Mouse (Mus musculus) v-Abl transformed pro-B cells (cell line): ENCODE data around the gene Telo2.
"Not testable (repeated sequence)": the region's sequence is repeated elsewhere in the genome, so short reads cannot be mapped to it uniquely, and the experiment has no call there.

Experiments used
- in situ Hi-C, 2 experiments: fragments of 400-800 bp; cut with MboI; formaldehyde crosslinking; loops; one replicate each; pipeline ENCODE4 v1.15.1; 2025; ENCODE audit not compliant: unreplicated experiment in 2 of 2

Gene Telo2

DNA sequence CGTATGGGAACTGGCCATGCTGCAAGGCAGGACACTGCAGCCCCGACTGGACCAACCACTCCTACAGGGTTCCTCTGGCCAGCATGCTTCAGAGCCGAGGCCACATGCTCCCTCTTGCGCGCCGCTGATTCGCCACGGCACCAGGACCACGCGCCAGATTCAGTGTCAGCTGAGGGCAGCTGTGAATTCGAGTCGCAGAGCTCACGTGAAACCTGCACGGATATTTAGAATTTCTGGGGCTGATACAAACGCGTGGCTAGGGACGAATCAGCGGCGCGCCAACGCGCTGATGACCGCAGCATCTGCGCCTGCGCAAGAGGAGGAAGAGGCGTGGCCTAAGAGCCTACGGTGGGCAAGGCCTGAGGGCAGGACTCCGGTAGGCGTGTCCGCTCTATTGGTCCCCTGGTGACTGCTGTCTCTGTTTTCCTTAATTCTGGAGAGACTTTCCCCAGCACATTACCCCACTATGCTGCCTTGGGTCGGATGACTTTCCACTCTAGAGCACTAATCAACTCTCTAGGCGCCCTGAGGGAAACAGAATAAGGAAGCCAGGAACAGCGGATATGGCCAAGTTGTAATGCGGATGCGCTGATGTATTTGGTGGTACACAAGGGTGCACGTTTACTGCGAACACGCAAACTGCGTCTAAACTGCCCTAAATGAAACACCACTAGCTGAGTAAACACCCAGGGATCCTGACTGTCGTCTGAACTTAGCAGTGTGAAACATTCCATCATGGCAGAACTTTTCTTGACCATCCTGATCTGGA is at the start of gene Telo2:
Gene Telo2 (minus strand): TSS at position 304 of the 769 bp plus-strand sequence.
- in situ Hi-C loops: no loop called here

DNA sequence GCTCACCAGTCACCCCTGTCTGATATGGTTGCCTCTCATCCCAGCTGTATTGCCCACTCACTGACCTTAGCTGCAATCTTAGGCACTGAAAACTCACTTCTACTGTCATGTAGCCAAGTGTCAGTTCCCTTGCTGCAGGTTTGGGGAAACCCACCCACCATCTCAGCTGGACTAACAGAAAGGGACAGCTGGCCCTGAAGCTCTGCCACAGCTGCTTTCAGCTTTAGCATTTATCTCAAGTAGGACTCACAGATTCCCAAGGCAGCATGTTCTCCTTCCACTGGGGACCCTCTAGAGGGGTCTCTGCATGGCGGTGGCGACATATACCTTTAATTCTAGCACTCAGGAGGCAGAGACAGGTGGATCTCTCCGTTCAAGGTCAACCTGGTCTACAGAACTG is 49.0 kb upstream of the Telo2 start:
- in situ Hi-C loops: no loop called here

DNA sequence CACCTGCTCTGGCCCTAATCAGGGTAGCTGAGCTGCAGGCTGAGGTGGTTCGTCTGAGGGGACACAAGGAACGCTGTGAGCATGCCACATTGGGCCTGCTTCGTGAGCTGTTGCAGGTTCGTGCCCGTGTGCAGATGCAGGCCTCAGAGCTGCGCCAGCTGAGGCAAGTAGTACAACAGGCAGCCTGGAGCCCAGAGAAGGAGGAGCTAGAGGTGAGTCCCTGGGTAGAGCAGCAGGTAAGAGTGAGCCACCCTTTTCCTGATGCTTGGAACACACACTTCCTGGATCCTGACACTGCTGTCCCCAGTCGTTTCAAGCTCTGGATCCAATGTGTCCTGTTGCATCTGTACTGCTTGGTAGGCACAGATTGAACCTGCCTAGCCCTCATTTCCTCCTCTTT is 47.6 kb upstream of the Telo2 start:
- in situ Hi-C loops: no loop called here

DNA sequence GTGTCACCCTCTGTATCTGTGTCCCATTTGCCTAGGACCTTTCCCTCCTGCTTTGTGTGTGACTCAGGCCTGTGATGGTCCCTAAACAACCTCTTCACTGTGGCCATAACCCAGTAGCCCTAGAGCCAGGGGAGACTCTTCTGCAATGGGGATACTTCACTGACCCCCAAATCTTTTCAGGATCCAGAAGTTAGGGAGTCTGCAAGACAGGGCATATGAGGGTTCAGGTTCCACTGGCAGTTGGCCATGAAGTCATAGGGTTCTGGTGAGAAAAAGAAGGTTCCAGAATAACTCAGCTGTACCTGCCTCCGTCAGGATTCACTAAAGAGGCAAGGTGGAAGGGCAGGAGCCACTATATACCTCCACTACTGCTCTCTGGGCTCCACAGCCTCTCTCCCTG is 46.4 kb upstream of the Telo2 start, which contains the start of gene Ccdc154:
Gene Ccdc154 (plus strand): TSS at position 301 of the 400 bp plus-strand sequence.
- in situ Hi-C loops: no loop called here

DNA sequence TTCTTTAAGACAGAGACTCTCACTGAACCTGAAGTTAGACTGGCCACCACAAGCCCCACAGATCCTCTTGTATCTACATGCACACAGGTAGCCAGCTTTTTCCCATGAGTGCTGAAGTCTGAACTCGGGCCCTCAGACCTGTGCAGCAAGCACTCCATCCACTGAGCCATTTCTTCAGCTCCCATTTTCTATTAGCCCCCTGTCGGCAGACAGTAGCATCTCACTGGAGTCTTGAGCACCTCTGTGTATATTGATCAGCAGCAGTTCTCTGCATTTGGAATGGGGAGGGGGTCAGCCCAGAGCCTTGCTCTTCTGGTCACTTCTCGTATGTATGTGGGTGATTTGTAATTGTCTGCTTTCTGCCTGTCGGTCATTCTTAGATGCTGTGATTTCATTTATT is 24.2 kb upstream of the Telo2 start:
- in situ Hi-C loops: no loop called here

DNA sequence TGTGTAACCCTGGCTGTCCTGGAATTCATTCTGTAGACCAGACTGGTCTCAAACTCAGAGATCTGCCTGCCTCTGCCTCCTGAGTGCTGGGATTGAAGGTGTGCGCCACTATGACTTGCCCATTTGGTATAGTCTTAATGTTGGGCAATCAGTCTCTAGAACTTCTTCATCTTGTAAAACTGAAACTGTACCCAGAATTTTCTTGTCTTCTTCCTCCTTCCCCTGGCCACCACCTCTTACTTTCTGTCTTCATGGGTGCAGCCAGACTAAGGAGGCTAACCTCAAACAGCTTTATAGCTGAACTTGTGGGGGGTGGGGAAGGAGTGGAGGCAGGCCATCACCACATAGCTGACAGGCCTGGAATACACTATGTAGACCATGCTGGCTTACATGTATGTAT is 23.0 kb upstream of the Telo2 start:
- in situ Hi-C loops: no loop called here

DNA sequence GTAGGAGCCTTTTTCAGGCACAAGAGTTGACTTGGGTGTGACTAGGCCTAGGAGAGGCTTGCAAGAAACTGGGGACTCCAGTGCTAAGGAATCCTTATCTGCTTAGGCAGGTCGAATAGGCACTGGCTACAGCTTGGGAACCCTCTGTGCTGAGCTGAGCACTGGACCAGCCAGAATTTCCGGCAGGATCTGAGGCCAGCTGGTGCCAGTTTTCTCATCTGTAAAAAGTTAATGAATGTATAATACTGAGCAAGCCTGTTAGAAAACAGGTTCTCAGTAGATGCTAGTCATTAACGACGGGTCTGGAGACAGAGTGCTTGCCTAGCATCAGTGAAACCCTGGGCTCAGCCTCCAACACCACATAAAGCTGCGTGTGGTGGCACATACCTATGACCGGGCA is 19.9 kb upstream of the Telo2 start:
- in situ Hi-C loops: no loop called here

DNA sequence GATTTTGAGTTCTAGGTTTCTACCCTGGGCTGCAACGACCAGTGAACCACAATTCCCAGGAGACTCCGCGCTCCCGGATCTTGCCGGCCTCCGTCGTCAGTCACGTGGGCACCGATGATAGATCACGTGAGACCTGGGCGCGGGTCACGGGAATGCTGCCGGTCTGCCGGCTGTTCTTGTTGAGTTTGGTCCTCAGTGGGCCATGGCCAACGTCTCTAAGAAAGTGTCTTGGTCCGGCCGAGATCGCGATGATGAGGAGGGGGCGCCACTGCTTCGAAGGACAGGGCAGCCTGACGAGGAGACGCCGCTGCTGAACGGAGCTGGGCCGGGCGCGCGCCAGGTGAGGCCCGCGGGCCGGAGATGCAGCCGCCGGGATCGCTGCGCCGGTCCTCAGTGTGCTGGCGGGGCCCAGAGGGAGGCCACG is 17.5 kb upstream of the Telo2 start, which contains the start of gene Clcn7:
Gene Clcn7 (plus strand): TSS at position 117 of the 424 bp plus-strand sequence.
- in situ Hi-C loops: no loop called here

DNA sequence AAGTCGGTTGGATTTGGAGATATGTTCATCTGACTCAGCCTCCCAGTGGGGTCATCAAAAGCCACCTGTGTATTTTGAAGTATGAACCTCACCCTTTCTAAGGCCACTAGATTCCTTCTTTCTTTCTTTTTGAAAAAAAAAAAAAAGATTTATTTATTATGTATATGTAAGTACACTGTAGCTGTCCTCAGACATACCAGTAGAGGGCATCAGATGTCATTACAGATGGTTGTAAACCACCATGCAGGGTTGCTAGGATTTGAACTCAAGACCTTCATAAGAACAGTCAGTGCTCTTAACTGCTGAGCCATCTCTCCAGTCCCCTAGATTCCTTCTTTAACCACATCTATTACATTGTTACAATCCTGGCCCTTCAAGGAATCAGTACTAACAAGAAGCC is 14.3 kb upstream of the Telo2 start:
- in situ Hi-C loops: no loop called here

DNA sequence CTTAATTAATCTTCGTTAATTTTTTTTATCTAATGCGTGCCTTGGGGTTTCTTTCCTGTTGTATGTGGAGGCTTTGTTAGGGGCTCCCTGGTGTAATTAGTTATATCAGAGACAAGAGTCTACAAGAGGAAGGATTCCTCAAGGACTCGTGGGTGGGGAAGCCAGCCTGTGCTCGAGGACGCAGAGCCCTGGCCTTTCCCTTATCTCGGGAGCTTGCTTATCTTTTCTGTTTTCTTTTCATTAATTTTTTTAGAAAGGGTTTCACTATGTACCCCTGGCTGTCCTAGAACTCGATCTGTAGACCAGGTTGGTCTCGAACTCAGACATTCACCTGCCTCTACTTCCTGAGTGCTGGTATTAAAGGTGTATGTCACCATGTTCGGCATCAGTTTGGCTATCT is 11.9 kb upstream of the Telo2 start:
- in situ Hi-C loops: no loop called here

DNA sequence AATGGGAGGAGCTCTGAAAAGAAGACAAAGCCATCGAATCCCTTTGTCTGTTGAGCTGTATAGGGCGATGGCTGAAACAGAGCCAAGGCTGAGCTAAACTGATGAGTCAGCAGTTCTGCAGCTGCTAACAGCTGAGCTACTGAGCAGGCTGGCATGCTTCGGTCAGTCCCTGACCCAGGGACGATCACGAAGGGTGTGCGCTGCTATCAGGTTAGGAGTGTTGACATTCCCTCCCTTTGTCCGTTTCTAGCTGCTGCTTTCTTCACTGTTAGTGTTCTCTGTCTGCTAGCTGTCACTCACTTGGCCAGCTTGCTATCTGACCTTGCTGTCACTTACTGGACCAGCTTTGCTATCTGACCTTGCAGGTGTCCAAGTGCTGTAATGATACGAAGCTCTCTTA is 11.3 kb upstream of the Telo2 start:
- in situ Hi-C loops: no loop called here

DNA sequence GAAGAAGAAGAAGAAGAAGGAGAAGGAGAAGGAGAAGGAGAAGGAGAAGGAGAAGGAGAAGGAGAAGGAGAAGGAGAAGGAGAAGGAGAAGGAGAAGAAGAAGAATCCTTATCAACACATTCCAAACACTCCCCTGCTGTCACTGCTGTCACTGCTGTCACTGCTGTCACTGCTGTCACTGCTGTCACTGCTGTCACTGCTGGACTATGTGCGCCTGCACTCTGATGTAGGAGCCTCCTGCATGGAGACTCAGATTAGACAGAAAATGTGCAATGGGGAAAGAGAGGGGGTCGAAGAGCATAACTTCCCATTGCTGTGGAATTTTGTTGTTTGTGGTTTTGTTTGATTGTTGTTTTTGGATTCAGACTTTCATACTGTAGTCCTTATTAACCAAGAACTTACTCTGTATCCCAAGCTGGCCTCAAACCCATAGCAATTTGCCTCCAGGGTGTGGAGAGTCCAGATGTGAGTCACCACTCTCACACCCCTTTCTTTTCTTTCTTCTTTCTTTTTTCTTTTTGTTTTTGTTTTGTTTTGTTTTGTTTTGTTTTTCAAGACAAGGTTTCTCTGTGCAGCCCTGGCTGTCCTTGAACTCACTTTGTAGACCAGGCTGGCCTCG is 9.8 kb upstream of the Telo2 start:
- in situ Hi-C loops: not testable (repeated sequence)

DNA sequence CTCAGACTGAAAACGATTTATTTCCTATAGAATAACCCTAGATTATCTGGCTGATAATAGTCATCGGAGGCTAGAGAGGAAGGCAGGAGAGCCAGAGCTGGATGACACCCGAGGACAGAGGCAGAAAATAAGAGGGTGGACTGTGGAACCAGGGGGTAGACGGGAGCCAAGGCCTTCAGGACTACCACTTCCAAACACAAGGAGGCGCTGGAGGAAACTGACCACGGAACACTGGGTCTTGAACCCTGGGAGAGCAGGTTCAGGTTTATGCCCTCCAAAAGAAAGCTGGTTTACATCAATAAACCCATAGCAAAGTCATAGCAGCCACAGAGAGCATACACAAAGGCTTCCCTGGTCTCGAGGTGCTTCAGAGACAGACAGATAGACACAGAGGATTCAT is 8.2 kb upstream of the Telo2 start:
- in situ Hi-C loops: loop anchor here (5.0 kb wide), 2 partner anchors 153 to 163 kb away; no protein-coding TSS in a partner anchor

DNA sequence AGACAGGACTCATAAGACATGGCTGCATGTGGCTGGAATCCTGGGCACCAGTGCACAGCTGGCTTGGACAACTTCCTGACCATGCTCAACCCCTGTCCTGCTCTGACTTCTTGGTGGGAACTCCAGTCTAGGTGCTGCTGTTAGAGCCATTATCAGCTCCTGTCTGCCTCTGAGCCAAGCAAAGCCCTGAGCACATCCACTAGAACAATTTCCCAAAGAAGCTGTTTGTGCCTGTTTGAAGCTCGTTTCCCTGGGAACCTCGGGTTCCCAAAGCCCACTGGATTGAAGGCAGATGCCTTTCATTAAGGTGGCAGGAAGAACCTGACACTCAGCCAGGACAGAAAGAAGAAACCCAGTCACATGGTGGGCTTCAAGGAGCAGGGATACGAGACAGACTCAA is 4.6 kb upstream of the Telo2 start, which contains the start of gene Ptx4:
Gene Ptx4 (plus strand): TSS at position 355 of the 400 bp plus-strand sequence.
- in situ Hi-C loops: loop anchor here (5.0 kb wide), 2 partner anchors 157 to 167 kb away; no protein-coding TSS in a partner anchor

DNA sequence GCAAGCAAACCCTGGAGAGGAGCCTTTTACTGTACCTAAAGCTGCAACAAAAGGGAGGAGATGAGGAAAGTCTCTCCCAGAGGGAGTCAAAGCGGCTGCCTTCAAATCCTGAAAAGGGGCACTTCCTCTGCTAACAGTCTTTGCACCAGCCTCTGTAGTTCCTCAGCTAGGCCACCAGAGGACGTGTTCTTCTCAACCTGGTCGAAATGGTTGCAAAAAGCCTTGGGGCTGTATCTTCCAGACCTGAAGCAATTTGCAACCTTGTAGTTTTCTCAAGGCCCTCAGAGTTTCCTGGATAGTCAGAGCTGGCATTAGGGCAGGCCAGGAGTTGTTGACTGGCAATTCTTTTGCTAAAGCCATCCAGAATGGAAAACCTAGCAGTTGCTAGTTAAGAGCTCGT is 1.5 kb upstream of the Telo2 start:
- in situ Hi-C loops: no loop called here

DNA sequence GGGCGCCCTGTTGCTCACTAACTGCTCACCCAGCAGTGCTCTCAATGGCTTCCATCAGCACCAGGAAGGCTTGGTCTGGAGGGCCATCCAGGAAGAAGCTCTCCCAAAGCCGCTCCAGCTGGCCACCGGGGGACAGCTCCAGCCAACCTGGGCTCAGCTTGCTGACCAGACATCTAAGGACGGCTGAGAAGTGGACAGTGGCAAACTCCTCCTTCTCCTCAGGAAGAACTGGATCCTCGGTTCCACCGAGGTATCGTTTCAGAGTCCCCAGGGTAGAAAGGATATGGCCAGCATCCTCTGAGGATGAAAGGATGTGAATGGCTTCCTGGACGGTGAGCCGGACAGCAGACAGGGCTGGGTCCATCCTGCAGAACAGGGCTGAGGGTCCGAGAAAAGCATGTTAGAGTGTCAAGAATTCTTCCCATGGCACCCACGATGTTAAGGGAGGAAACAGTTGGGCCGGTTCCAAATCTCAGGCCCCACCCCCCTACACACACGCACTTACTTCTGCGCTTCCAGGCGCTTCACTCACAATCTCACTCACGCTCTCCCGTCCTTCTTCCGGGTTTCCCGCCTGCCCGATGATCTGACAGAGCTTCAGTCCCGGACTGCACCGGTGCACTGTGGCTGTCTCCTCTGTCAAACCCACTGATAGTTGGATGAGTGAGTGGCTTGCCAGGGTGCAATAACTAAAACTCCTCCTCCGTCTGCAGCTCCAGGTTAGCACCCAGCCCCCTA is 690 bp downstream of the Telo2 start:
- in situ Hi-C loops: no loop called here

DNA sequence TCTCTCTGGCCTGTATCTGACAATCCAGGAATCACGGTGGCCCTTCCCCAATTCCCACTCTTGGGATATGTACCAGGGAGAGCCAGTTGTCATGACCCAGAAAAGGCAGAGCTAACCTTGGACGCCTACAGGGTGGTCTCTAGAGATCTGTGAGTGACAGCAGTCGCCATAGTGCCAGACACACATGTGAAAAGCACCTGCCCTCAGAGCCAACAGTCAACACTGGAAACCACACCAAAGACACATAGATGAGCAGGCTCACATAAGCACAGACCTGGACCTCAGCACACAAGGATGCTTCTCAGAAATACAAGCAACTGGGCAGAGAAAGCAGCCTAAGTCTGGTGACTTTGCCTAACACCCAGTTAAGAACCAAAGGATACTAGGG is 3.4 kb downstream of the Telo2 start:
- in situ Hi-C loops: no loop called here

DNA sequence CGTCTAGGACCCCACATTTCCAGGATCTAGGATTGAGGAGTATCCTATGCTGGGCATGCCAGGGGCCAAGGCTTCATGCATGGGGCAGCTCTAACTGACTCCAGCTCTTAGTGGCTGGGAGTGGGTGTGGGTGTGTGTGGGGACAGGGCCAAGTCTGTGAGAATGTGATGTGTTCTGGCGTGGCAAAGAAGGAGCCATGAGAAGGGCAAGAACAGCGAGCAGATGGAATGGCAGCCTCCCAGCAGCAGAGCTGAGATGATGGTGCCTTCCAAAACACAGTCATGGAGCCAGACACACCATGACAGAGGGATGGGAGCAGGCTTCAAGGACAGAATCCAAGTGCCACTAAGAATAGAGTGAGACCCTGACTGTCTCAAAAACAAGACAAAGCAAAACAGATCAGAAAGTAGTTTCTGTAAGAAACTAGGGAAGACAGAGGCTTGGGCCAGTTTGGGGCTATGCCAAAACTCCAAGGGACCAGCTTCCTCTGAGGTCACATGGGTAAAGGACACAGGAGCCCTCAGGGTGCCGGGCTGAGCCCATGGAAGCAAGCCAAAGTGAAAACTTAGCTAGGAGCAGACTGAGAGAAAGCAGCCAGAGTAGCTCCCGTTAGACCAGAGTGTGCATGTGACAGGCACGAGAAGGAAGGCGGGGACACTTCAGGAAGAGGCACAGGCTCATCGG is 3.9 kb downstream of the Telo2 start:
- in situ Hi-C loops: no loop called here

DNA sequence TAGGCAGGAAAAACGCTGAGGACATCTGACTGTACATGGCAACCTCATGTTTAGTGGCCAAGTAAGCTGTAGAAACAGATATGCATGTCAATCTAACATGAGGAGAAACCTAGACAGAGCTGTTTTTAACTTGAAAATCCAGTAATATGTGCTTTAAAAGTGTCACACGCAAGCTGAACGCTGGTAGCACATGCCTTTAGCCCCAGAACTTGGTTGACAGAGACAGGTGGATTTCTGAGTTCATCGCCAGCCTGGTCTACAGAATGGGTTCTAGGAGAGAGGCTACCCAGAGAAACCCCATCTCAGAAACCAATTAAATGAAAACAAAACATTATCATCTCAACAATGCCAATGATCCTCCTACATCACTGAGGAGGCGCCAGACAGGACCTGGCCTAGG is 4.5 kb downstream of the Telo2 start:
- in situ Hi-C loops: no loop called here

DNA sequence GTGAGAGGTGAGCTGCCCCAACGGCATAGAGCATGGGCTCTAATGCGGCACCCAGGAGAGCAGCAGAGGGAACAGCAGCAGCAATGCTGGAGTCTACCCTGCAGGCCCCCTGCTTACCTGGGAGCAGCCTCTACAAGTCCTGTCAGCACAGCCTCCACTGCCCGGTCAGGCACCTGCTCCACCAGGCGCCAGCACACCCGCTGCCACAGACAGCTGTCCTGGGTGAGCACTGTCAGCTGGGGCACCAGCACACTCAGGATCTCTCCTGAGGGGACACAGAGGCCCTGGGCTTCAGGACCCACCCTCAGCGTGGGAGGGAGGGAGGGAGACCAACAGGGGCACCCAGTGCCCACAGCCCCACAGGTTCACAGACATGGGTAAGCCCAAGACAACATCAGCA is 5.2 kb downstream of the Telo2 start:
- in situ Hi-C loops: no loop called here

DNA sequence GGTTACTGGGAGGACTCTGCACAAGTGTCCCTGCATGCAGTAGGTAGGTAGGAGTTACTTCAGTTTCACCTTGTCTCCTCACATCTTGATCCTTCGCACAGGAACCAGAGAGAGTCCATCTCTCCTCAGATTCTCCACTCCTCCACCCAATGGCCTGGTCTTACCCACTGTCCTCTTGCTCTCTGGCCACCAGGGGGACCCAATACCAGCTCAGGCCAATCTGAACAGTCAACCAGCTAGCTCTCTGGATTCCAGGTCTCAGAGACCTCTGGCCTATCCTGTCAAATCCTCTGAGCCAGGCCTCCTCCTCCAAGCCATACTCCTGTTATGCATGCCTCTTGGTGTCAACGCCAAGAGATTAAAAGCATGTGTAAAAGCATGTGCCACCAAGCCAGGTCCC is 6.2 kb downstream of the Telo2 start:
- in situ Hi-C loops: no loop called here
